Mouse (Mus musculus): ENCODE data around the gene Gosr2. TPM values are rescaled to one million over a fixed set of nuclear protein-coding genes. Genes with fewer than 3 reads are reported as not detected.

Gosr2 gene
- total and polyA plus RNA-seq, 3 experiments = 93.7 to 108 (median 107) TPM

GRCm38 (mm10) chr11:103662546-103662945 lies 35.2 kb downstream of the Gosr2 start:
- in situ Hi-C loops (cut with MboI; ENCODE audit: low pct_ligation_motif_present, low pct_unique_long_range_greater_than_20kb, low sequenced_read_pairs) (no loop called here), dilution Hi-C loops (cut with MboI; ENCODE audit: extremely low pct_ligation_motif_present, extremely low pct_unique_long_range_greater_than_20kb, low sequenced_read_pairs) (no loop called here)
- DNase-seq (ENCODE audit: extremely low read depth) = no peak
- no peak overlapping the region for H3K27ac ChIP-seq (ENCODE audit: insufficient read depth, low read depth)
- no peaks in the 10 kb centered on the region for H3K36me3 ChIP-seq (replicated peaks in 1 of 2; ENCODE audit: control insufficient read depth in 1 of 2, insufficient read depth in 1 of 2, low read length in 1 of 2)
- no peak overlapping the region for H3K4me2 ChIP-seq (ENCODE audit: insufficient read depth, low read depth, poor library complexity, severe bottlenecking)
- no peaks in the 10 kb centered on the region for H3K79me2 ChIP-seq (replicated peaks; ENCODE audit: control insufficient read depth, extremely low read depth, insufficient read depth, poor library complexity, severe bottlenecking)
- no peaks in the 10 kb centered on the region for H3K4me1 ChIP-seq (ENCODE audit: control insufficient read depth in 1 of 2, insufficient read depth in 2 of 2)
- no peaks in the 10 kb centered on the region for H3K9me3 ChIP-seq (replicated peaks; ENCODE audit: low read length)
- TF ChIP-seq MAFK (IDR thresholded peaks at IDR 0.05; ENCODE audit: insufficient replicate concordance, low read length) (no peak), ETS1 (conservative IDR thresholded peaks at IDR 0.05; ENCODE audit: low read depth, low read length) (no peak), NRF1 (IDR thresholded peaks at IDR 0.05; ENCODE audit: low read depth, low read length) (no peak), TCF12 (IDR thresholded peaks at IDR 0.05; ENCODE audit: low read depth, low read length) (no peak), SIN3A (IDR thresholded peaks at IDR 0.05; ENCODE audit: low read length) (no peak), SMC3 (IDR thresholded peaks at IDR 0.05; ENCODE audit: low read depth, low read length) (no peak), CHD1 (IDR thresholded peaks at IDR 0.05; ENCODE audit: low read depth, low read length) (no peak), RCOR1 (conservative IDR thresholded peaks at IDR 0.05; ENCODE audit: low read depth, low read length) (no peak)
- H3K4me3 ChIP-seq (replicated peaks in 1 of 3; ENCODE audit: low read depth in 2 of 3, low read length in 2 of 3, poor library complexity in 1 of 3) = no peak overlapping the region
- peaks cover 76% of the 10 kb centered on the region for H3K27me3 ChIP-seq (replicated peaks)
- no peak overlapping the region for H3K9ac ChIP-seq (ENCODE audit: insufficient read depth, low read depth)

- Histone ChIP-seq H3K9ac (ENCODE audit: insufficient read depth, low read depth) (no peak overlapping the region), H3K36me3 (replicated peaks in 1 of 2; ENCODE audit: control insufficient read depth in 1 of 2, insufficient read depth in 1 of 2, low read length in 1 of 2) (no peaks in the 10 kb centered on the region), H3K9me3 (replicated peaks; ENCODE audit: low read length) (no peaks in the 10 kb centered on the region), H3K4me3 (replicated peaks in 1 of 3; ENCODE audit: low read depth in 2 of 3, low read length in 2 of 3, poor library complexity in 1 of 3) (no peak overlapping the region), H3K79me2 (replicated peaks; ENCODE audit: control insufficient read depth, extremely low read depth, insufficient read depth, poor library complexity, severe bottlenecking) (no peaks in the 10 kb centered on the region), H3K27ac (ENCODE audit: insufficient read depth, low read depth) (no peak overlapping the region), H3K27me3 (replicated peaks) (peaks cover 80% of the 10 kb centered on the region), H3K4me1 (ENCODE audit: control insufficient read depth in 1 of 2, insufficient read depth in 2 of 2) (no peaks in the 10 kb centered on the region), H3K4me2 (ENCODE audit: insufficient read depth, low read depth, poor library complexity, severe bottlenecking) (no peak overlapping the region)
- DNase-seq (ENCODE audit: extremely low read depth) = no peak
- dilution Hi-C loops (cut with MboI; ENCODE audit: extremely low pct_ligation_motif_present, extremely low pct_unique_long_range_greater_than_20kb, low sequenced_read_pairs) (no loop called here), in situ Hi-C loops (cut with MboI; ENCODE audit: low pct_ligation_motif_present, low pct_unique_long_range_greater_than_20kb, low sequenced_read_pairs) (no loop called here)
- TF ChIP-seq BHLHE40 (IDR thresholded peaks at IDR 0.05; ENCODE audit: low read depth, low read length) = no peak
Observed at GRCm38 (mm10) chr11:103661863-103662262, 35.8 kb downstream of the Gosr2 start.

- Histone ChIP-seq H3K36me3 (replicated peaks in 1 of 2; ENCODE audit: control insufficient read depth in 1 of 2, insufficient read depth in 1 of 2, low read length in 1 of 2) (no peaks in the 10 kb centered on the region), H3K9ac (ENCODE audit: insufficient read depth, low read depth) (no peak overlapping the region), H3K4me1 (ENCODE audit: control insufficient read depth in 1 of 2, insufficient read depth in 2 of 2) (no peaks in the 10 kb centered on the region), H3K9me3 (replicated peaks; ENCODE audit: low read length) (no peaks in the 10 kb centered on the region), H3K27me3 (replicated peaks) (peaks cover 88% of the 10 kb centered on the region), H3K27ac (ENCODE audit: insufficient read depth, low read depth) (no peak overlapping the region), H3K4me2 (ENCODE audit: insufficient read depth, low read depth, poor library complexity, severe bottlenecking) (no peak overlapping the region), H3K79me2 (replicated peaks; ENCODE audit: control insufficient read depth, extremely low read depth, insufficient read depth, poor library complexity, severe bottlenecking) (no peaks in the 10 kb centered on the region), H3K4me3 (replicated peaks in 1 of 3; ENCODE audit: low read depth in 2 of 3, low read length in 2 of 3, poor library complexity in 1 of 3) (no peak overlapping the region)
- TF ChIP-seq TBP (conservative IDR thresholded peaks at IDR 0.05; ENCODE audit: low read depth, low read length) (no peak), HCFC1 (IDR thresholded peaks at IDR 0.05; ENCODE audit: low read depth, low read length) (no peak)
- dilution Hi-C loops (cut with MboI; ENCODE audit: extremely low pct_ligation_motif_present, extremely low pct_unique_long_range_greater_than_20kb, low sequenced_read_pairs) = no loop called here
- in situ Hi-C loops (cut with MboI; ENCODE audit: low pct_ligation_motif_present, low pct_unique_long_range_greater_than_20kb, low sequenced_read_pairs) = no loop called here
- DNase-seq (ENCODE audit: extremely low read depth) = no peak
Observed at GRCm38 (mm10) chr11:103658189-103658588, 39.5 kb downstream of the Gosr2 start.

Measured in CH12.LX (cell line).